Mouse (Mus musculus): ENCODE data around the gene Flrt1.
"Not testable (repeated sequence)": the region's sequence is repeated elsewhere in the genome, so short reads cannot be mapped to it uniquely, and the experiment has no call there.

Gene Flrt1

GRCm38 (mm10) chr19:7103349-7103992 is 2.1 kb downstream of the Flrt1 start:
- DNase-seq (ENCODE audit: low read depth): no peak

DNA sequence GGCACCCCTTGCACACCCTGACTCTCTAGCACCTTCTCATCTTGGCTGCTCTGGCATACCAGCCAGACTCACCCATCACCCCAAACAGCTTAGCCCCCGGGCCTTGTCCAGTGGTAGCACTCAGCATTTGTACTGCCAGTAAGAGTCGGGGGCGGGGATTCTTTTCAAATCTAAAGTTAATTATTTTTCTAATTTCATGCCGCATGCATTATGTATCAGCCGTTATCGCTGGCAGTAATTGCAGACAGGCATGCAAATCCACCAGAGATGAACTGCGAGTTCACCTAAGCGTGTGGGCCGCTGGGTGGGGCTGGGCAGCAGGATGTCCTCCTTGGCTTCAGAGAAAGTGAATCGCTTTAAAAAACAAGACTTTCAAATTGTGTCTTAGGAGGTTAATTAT is 3.5 kb downstream of the Flrt1 start:
- no peak for DNase-seq (ENCODE audit: low read depth)

DNA sequence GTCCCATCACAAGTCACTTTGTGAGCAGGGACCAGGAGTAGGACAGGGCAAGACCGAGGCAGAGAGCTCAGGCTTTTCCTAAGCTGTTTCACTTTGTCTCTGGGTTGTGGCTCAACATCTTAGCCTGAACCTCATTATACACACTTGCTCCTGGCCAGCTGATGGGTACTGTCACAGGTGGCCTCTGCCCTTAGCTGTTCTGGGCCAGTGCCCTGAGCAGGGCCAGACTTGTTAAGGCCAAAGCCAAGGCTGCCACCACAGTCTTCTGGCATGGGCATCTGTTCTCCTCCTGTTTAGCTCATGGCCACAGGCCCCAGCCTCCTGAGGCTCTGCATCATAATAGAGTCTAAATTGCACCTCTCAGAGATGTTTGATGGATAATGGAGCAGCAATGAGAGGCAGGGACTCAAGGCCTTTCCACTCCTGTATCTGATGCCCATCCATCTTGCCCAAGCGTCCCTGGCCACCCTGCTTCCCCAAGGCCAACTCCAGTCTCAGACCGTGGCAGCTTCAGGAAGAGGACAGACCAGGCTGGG is 5.8 kb downstream of the Flrt1 start:
- no peak for DNase-seq (ENCODE audit: low read depth)

DNA sequence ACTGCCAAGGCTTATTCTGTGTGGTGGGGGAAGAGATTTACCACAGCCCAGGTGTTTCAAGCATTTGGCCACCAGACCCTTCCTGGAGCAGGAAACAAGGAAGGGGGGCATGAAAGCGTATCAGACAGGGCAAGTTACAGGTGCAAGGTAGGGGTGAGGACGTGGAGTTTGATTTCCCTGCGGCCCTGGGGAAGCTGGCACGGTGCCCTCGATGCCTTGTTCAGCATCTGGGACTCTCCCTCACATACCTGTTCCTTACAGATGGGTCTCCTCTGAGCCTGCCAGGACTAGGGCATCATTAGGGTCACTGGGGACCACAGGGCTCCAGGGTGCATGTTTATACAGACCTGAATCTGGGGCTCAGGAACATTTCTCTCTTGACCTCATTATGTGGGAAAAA is 12.8 kb downstream of the Flrt1 start:
- DNase-seq (ENCODE audit: low read depth): no peak

GRCm38 (mm10) chr19:7091448-7092050 is 14.0 kb downstream of the Flrt1 start:
- DNase-seq (ENCODE audit: low read depth): no peak

- DNase-seq (ENCODE audit: low read depth): no peak
Observed at GRCm38 (mm10) chr19:7090369-7091064, 15.0 kb downstream of the Flrt1 start.

DNA sequence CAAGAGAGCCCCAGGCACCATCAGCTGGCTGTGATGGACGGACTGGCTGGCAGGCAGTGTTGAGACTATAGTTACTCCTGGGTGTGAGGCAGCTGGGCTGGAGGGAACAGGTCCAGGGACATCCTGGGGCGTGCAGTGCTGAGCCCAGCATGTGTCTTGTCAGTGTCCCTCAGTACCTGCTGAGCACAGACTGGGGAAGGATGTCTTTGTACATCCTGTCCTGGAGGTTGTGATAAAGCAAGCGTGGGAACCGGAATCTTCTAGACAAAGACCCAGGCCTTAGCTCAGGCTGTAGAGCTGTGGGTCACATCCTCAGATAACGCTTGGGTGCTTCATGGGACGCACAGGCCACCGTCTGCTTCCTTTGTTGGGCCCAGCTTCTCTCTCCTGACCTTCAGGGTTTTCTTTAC is 15.7 kb downstream of the Flrt1 start:
- DNase-seq (ENCODE audit: low read depth): no peak

DNA sequence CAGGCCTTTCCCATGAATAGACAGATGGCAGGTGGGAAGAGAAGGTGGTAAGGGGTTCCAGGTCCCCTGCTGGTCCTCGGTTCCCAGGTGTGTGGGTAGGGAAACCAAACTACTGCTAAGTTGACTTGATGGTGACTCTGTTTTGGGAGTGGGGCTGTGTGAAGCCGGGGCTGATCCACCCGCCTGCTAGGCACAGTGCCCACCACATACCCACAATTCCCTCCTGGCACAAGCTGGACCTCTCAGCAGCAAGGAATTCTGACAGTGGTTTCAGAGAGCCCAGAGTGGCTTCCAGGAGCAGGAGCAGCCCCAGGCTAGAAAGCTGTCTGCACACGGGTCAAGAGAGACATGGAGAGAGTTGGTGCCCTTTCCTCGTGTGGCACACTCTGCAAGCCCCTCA is 16.5 kb downstream of the Flrt1 start:
- no peak for DNase-seq (ENCODE audit: low read depth)

- DNase-seq (ENCODE audit: low read depth): no peak
Observed at GRCm38 (mm10) chr19:7088558-7088957, 17.0 kb downstream of the Flrt1 start.

DNA sequence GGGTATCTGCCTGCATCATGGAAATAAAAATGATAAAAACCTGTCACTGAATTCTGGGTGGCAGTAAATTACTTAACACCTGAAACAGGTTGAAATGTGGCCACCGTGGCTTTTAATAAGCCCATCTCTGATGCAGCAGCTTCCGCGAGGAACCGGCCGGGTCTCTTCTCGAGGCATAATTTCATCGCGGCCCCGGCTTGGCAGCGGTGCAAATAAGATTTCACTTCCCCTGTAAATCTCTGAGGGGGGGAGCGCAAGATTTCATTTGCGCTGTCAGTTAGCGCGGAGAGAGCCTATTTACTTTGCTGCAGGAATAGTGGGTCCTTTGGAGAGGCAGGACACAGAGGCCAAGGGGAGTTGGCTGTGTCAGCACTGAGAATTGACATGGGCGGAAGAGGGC is 20.8 kb downstream of the Flrt1 start:
- no peak for DNase-seq (ENCODE audit: low read depth)

DNA sequence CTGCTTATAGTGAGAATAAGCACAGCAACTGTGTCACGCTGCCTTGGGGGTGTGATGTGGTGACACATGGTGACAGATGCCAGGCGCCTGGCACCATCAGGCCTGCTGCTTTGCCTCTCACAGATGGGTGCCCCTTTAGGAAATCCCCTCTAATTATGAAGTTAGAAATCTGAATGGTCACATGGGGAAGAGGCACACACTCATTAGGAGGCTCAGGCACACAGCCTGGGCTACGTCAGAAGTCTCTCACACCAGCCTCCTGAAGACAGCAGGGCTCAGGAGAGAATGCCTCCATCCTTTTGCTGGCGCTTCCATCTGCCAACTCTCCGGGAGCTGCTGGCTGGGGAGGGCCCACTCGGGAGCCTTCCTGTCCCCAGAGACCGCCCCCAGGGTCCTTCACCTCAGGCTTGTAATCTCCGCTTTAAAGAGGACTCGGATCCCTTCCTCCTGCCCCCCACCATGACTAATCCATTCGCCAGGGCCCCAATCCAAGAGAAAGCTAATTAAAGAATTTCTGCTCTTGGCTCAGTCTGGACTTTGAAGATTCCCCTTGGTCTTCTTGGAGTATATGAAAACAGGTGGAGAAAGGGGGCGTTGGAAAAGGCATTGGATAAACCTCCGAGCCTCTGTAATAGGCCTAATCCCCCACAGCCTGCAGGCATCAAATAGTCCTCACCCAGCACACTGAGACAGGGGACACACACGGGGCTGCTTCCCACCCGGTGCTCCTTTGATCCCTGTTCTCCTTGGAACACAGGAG is 22.3 kb downstream of the Flrt1 start:
- no peak for DNase-seq (ENCODE audit: low read depth)

DNA sequence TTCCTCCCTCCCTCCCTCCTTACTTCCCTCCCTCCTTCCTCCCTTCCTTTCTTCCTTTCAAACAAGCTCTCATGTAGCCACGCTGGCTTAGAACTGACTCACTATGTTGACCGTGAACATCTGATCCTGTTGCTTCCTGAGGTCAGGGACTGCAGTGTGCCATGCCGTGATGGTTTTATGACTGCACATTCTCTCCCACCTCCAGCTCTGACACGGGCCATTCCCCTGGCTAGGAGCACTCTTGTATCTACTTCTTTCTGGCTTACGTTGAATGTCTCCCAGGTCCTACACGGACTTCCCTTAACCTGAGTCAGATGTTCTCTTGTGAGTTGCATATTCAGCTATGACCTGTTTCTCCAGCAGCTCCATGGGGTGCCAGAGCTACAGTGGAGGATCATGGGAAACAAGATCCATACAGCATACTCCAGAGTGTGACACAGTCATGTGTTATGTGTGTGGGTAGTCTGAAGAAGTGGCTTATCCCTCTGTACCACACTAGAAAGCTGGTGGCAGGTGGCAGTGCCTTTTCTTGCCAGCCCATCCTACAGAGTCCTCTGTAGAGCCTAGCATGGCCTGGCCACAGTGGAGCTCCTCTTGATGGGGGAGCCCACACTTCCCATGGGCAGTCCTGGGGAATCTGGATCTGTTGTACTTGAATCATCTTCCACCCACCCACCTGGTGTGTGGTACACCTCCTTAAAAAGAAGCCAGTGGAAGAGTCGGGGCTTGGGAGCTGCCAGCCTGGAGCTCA is 23.8 kb downstream of the Flrt1 start:
- no peak for DNase-seq (ENCODE audit: low read depth)

- no peak for DNase-seq (ENCODE audit: low read depth)
Observed at GRCm38 (mm10) chr19:7078271-7078670, 27.3 kb downstream of the Flrt1 start.

DNA sequence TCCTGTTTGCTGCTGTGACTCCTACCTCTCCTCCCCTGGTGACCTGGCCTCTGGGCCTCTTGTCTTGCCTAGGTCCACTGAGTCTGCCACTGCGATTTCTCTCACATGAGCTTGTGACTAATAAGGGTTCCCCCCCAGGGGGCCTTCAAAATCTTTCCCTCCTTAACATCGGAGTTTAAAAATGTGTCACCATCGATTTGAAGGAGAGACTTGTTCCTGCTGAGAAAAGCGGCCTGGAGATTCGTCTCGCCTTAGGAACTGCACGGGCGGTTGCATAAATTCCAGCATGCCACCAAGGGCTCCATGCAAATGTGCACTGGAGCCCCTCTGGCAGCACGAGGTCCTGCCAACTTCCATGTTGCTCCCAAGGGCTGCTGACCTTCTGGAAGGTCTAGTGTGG is 27.9 kb downstream of the Flrt1 start:
- no peak for DNase-seq (ENCODE audit: low read depth)

- not testable (repeated sequence) for DNase-seq (ENCODE audit: low read depth)
Observed at GRCm38 (mm10) chr19:7075336-7075735, 30.2 kb downstream of the Flrt1 start.

- no peak for DNase-seq (ENCODE audit: low read depth)
Observed at GRCm38 (mm10) chr19:7073997-7074781, 31.3 kb downstream of the Flrt1 start.

GRCm38 (mm10) chr19:7072221-7072620 is 33.3 kb downstream of the Flrt1 start:
- DNase-seq (ENCODE audit: low read depth): no peak

DNA sequence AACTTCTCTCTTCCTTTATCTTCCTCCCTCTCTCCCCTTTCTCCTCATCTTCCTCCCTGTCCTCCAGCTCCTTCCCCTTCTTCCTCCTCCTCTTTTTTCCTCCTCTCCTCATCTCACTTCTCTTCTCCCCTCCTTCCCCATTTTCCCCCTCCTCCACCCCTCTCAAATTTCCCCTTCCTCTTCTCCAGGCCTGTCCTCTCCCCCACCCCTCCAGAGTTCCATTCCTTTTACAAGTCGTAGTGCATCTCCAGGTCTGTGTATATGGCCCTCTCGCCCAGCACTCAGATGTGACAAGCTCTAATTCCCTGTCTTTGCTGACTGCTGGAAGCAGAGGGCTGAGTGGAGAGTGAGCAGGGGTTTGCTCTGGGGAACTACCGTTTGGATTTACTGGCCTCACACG is 34.8 kb downstream of the Flrt1 start:
- DNase-seq (ENCODE audit: low read depth): no peak

GRCm38 (mm10) chr19:7069781-7070763 is 35.5 kb downstream of the Flrt1 start:
- no peak for DNase-seq (ENCODE audit: low read depth)
